Mouse (Mus musculus): ENCODE data around the gene D630045J12Rik. TPM values are rescaled to one million over a fixed set of nuclear protein-coding genes. Genes with fewer than 3 reads are reported as not detected.

D630045J12Rik gene
- polyA plus RNA-seq, 1 experiment from 2014 or later, result 6.2 TPM

DNA sequence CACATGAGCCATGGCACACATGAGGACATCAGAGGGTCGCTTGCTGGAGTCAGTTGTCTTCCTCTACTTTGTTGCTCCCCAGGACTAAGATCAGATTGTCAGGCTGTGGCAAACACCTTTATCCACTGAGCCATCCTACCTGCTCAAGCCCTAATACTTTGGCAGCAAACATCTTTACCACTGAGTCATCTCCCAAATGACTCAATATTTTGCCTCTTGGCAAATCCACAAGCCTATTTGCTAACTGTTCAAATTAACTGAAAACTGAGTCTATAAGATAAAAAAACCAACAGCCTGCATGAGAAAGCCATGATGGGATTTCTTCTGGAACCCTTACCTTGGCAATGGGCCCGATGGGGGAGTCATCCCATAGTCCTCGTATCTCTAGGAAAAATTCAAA lies 114.7 kb downstream of the D630045J12Rik start:
- WGBS, result 83% methylated on average over 3 of the region's 3 CpGs
- H3K4me2 ChIP-seq, result no peak overlapping the region
- H3K27ac ChIP-seq (ENCODE audit: low read depth), result no peak overlapping the region
- H3K36me3 ChIP-seq (ENCODE audit: insufficient read depth), result peaks cover 32% of the 10 kb centered on the region
- ATAC-seq (ENCODE audit: insufficient read depth), result no peak
- H3K9ac ChIP-seq, result no peak overlapping the region
- no peaks in the 10 kb centered on the region for H3K27me3 ChIP-seq (ENCODE audit: insufficient read depth, low read length)
- DNase-seq, result no peak
- no peak for TF ChIP-seq CTCF (IDR thresholded peaks at IDR 0.05; ENCODE audit: low read depth)
- H3K4me1 ChIP-seq (ENCODE audit: insufficient read depth), result peaks cover 4% of the 10 kb centered on the region; the same call in 1 of the 2 replicates
- H3K4me3 ChIP-seq (ENCODE audit: low read depth, low read length), result no peak overlapping the region
- H3K9me3 ChIP-seq (ENCODE audit: low read depth, low read length), result no peaks in the 10 kb centered on the region

GRCm38 (mm10) chr6:38134806-38135559 lies 118.8 kb downstream of the D630045J12Rik start:
- no peaks in the 10 kb centered on the region for H3K9me3 ChIP-seq (ENCODE audit: low read depth, low read length)
- H3K4me1 ChIP-seq (ENCODE audit: insufficient read depth), result no peaks in the 10 kb centered on the region
- DNase-seq, result no peak
- no peak overlapping the region for H3K27ac ChIP-seq (ENCODE audit: low read depth)
- no peak; the same call in 1 of the 2 replicates for ATAC-seq (ENCODE audit: insufficient read depth)
- no peak overlapping the region for H3K4me3 ChIP-seq (ENCODE audit: low read depth, low read length)
- TF ChIP-seq CTCF (IDR thresholded peaks at IDR 0.05; ENCODE audit: low read depth), result no peak
- H3K36me3 ChIP-seq (ENCODE audit: insufficient read depth), result peaks cover 37% of the 10 kb centered on the region
- no peak overlapping the region for H3K4me2 ChIP-seq
- no peaks in the 10 kb centered on the region for H3K27me3 ChIP-seq (ENCODE audit: insufficient read depth, low read length)
- WGBS, result 78% methylated on average over 8 of the region's 8 CpGs
- no peak overlapping the region for H3K9ac ChIP-seq

DNA sequence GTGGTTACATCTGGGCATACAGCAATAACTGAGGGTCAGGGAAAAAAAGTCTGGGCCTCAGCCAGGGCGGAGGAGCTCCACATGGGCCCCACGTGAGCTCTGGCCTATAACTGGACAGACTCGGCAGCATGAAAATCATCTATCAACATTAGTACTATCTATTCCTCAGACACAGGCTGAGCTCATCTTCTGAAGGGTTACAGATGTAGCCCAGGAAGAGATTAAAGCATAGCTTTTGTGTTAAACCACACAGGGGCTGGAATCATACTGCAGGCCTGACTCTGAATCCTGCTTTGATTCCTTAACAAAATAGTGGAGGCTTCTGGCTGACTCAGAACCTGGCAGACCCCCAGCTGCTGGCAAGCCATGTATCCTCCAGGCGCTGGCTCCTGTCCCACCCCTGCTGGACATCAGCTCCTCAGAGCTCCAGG lies 122.0 kb downstream of the D630045J12Rik start:
- no peak overlapping the region for H3K4me2 ChIP-seq
- no peaks in the 10 kb centered on the region for H3K27me3 ChIP-seq (ENCODE audit: insufficient read depth, low read length)
- no peak for TF ChIP-seq CTCF (IDR thresholded peaks at IDR 0.05; ENCODE audit: low read depth)
- peak; percentile 60; the same call in 1 of the 2 replicates for ATAC-seq (ENCODE audit: insufficient read depth)
- DNase-seq, result peak; percentile 42
- WGBS, result 53% methylated on average over 4 of the region's 4 CpGs
- H3K27ac ChIP-seq (ENCODE audit: low read depth), result peak overlapping the region; percentile 42; the same call in 1 of the 2 replicates
- peaks cover 47% of the 10 kb centered on the region for H3K36me3 ChIP-seq (ENCODE audit: insufficient read depth)
- no peaks in the 10 kb centered on the region for H3K9me3 ChIP-seq (ENCODE audit: low read depth, low read length)
- no peak overlapping the region for H3K9ac ChIP-seq
- H3K4me3 ChIP-seq (ENCODE audit: low read depth, low read length), result no peak overlapping the region
- no peaks in the 10 kb centered on the region for H3K4me1 ChIP-seq (ENCODE audit: insufficient read depth)

DNA sequence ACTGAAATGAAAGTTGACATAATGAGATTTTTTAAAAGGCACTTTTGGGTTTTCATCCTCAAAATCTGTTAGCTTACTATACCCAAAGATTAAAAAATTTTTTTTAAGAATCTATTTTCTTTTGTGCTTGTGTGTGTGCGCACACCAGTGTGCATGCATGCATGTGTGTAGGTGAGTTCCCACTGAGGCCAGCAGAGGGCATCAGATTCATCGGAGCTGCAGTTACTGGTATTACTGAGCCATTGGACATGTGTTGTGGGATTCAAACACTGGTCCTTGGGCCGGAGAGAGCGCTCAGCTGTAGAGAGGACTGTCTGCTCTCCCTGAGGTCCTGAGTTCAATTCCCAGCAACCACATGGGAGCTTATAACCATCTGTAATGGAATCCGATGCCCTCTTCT lies 123.9 kb downstream of the D630045J12Rik start:
- no peaks in the 10 kb centered on the region for H3K9me3 ChIP-seq (ENCODE audit: low read depth, low read length)
- no peaks in the 10 kb centered on the region for H3K4me1 ChIP-seq (ENCODE audit: insufficient read depth)
- peaks cover 31% of the 10 kb centered on the region for H3K36me3 ChIP-seq (ENCODE audit: insufficient read depth)
- no peak overlapping the region for H3K9ac ChIP-seq
- no peak for TF ChIP-seq CTCF (IDR thresholded peaks at IDR 0.05; ENCODE audit: low read depth)
- H3K27me3 ChIP-seq (ENCODE audit: insufficient read depth, low read length), result no peaks in the 10 kb centered on the region
- no peak overlapping the region for H3K4me3 ChIP-seq (ENCODE audit: low read depth, low read length)
- no peak overlapping the region for H3K27ac ChIP-seq (ENCODE audit: low read depth)
- no peak overlapping the region for H3K4me2 ChIP-seq
- DNase-seq, result no peak
- WGBS, result 95% methylated on average over 5 of the region's 5 CpGs
- no peak for ATAC-seq (ENCODE audit: insufficient read depth)

DNA sequence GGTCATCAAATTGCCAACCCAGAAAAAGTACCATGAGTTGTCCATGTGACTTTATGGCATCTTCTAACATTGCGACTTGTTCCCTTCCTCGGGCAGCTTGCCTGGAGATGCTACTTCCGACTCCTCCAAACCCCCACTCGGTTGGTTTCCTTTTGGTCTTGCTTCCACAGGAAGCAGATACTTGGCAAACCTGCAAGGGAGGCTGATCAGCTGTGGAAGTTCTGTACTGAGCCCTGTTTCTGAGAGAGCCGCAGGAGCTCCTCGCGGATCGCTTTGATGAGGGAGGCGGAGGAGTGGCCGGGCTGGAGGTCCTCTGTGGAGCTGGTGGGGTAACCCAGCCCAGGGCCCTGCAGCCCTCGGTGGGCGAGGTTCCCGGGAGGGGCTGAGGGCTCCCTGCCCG lies 125.7 kb downstream of the D630045J12Rik start:
- H3K27ac ChIP-seq (ENCODE audit: low read depth), result 0 out of 2 replicates have a peak overlapping the region, but pooled peaks have one; percentile 18
- H3K9ac ChIP-seq, result no peak overlapping the region
- no peak overlapping the region for H3K4me3 ChIP-seq (ENCODE audit: low read depth, low read length)
- DNase-seq (no peak), ATAC-seq (ENCODE audit: insufficient read depth) (no peak)
- H3K9me3 ChIP-seq (ENCODE audit: low read depth, low read length), result no peaks in the 10 kb centered on the region
- no peak for TF ChIP-seq CTCF (IDR thresholded peaks at IDR 0.05; ENCODE audit: low read depth)
- no peaks in the 10 kb centered on the region for H3K4me1 ChIP-seq (ENCODE audit: insufficient read depth)
- H3K4me2 ChIP-seq, result no peak overlapping the region
- peaks cover 29% of the 10 kb centered on the region for H3K36me3 ChIP-seq (ENCODE audit: insufficient read depth)
- no peaks in the 10 kb centered on the region for H3K27me3 ChIP-seq (ENCODE audit: insufficient read depth, low read length)
- 88% methylated on average over 14 of the region's 14 CpGs for WGBS

DNA sequence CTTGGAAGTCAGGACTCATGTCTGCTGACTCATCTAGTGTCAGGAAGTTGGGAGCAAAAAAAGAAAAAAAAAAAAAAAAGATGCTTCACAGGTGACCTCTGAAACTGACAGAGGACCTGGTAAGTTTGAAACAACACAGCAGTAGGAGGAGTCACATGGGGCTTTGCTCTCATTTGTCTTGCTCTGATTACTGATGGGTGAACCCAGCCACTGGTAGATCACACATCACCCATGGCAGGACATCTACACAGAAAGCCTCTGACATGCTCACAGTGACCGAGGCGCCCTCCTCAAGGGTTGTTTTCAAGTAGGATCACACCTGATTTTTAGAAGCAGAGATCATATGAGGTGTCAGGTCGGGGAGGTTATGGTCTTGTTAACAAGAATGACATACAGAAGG lies 128.3 kb downstream of the D630045J12Rik start:
- no peak for TF ChIP-seq CTCF (IDR thresholded peaks at IDR 0.05; ENCODE audit: low read depth)

GRCm38 (mm10) chr6:38124882-38125281 lies 128.9 kb downstream of the D630045J12Rik start:
- H3K9ac ChIP-seq, result no peak overlapping the region
- H3K36me3 ChIP-seq (ENCODE audit: insufficient read depth), result peaks cover 19% of the 10 kb centered on the region
- H3K27me3 ChIP-seq (ENCODE audit: insufficient read depth, low read length), result no peaks in the 10 kb centered on the region
- H3K27ac ChIP-seq (ENCODE audit: low read depth), result no peak overlapping the region
- no peak for ATAC-seq (ENCODE audit: insufficient read depth)
- TF ChIP-seq CTCF (IDR thresholded peaks at IDR 0.05; ENCODE audit: low read depth), result no peak
- WGBS, result 94% methylated on average over 5 of the region's 5 CpGs
- no peak for DNase-seq
- no peak overlapping the region for H3K4me2 ChIP-seq
- H3K9me3 ChIP-seq (ENCODE audit: low read depth, low read length), result no peaks in the 10 kb centered on the region
- no peaks in the 10 kb centered on the region for H3K4me1 ChIP-seq (ENCODE audit: insufficient read depth)
- no peak overlapping the region for H3K4me3 ChIP-seq (ENCODE audit: low read depth, low read length)

More for the DNA sequence above, 128.3 kb downstream of the D630045J12Rik start:
- Histone ChIP-seq H3K9ac (no peak overlapping the region), H3K36me3 (ENCODE audit: insufficient read depth) (peaks cover 25% of the 10 kb centered on the region), H3K27me3 (ENCODE audit: insufficient read depth, low read length) (no peaks in the 10 kb centered on the region), H3K4me3 (ENCODE audit: low read depth, low read length) (no peak overlapping the region), H3K4me1 (ENCODE audit: insufficient read depth) (no peaks in the 10 kb centered on the region), H3K27ac (ENCODE audit: low read depth) (no peak overlapping the region), H3K4me2 (no peak overlapping the region), H3K9me3 (ENCODE audit: low read depth, low read length) (no peaks in the 10 kb centered on the region)
- ATAC-seq (ENCODE audit: insufficient read depth) (no peak), DNase-seq (no peak)
- 85% methylated on average over 3 of the region's 3 CpGs for WGBS

Data from lung, embryonic 14.5 days (tissue).